Mouse (Mus musculus) liver (tissue): Measurements from ENCODE around the gene Usp45.
A peak's percentile ranks its signal among the peaks of the same experiment; 100 is the strongest.

Experiments
- DNase-seq: peaks from one replicate; pipeline ENCODE4 v3.0.0-alpha.2; 2020; ENCODE audit warnings: mixed read lengths

Gene Usp45

DNA sequence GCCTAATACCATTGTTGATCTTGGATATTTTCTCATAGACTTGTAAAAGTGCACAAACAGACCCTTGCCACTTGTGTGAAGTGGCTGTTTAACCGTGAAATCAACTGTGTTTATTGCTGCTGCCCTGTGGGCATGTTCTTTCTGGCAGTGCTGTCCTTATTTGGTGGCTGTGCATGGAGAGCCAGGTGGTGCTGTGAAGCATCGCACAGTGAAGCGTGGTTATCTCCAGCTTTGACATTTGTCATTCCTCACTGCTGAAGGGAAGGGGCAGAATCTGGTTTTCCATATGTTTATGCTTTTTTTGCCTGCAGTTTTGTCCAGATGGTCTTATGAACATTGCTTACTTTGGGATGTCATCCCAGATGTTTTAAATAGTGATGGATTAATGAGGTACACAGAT, 26.7 kb downstream of the Usp45 start:
- DNase-seq, result no peak

GRCm38 (mm10) chr4:21801013-21801412, 34.1 kb downstream of the Usp45 start:
- no peak for DNase-seq

DNA sequence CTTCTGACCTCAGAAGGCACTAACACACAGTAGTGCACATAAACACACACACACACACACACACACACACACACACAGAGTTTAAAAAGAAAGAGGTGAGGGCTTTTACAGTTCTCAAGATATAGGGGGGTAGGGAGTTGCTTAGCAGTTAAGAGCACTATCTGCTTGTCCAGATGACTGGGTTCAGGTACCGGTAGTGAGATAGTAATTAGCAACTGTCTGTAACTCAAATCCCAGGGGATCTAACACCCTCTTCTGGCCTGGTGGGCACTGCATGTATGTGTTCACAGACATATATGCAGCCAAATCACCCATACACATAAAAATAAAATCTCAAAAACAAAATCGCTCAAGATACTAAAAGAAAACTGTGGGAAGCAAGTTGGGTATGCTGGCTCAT, 34.7 kb downstream of the Usp45 start:
- no peak for DNase-seq

DNA sequence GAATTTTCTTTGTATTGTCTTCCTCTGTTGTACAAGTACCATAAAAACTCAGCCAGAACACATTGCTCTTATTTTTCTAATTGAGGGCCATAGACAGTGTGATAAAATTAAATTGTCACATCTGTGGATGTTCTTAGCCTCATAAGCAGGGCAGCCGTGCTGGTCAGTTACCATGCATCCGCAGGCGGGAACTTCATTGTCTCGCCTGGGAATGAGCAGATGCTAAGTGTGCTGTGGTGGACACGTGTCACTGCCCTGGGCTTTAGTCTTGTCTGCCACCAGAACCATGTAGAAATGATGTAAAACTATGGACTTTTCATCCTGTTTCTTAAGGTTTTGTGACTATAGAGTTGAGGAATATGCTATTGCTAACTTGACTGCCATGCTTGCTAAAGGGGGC, 40.2 kb downstream of the Usp45 start:
- DNase-seq, result no peak

- no peak for DNase-seq
Measured at GRCm38 (mm10) chr4:21810608-21811007, 43.7 kb downstream of the Usp45 start.

DNA sequence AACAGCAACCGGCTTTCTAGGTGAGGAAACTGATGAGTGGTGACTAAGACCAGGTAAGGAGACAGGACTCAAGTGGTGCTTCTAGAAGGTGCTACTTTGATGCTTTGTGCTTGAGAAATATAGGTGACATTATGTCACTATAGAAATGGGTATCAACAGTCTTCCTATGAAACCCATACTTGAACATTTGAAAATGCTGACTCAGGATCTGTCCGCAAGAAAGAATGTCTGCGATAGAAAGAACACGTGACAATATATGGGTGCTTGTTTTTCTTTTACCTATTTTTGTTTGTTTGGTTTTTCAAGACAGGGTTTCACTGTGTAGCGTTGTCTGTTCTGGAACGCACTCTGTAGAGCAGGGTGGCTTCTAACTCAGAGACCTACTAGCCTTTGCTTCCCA, 45.7 kb downstream of the Usp45 start:
- no peak for DNase-seq

GRCm38 (mm10) chr4:21814029-21814428, 47.1 kb downstream of the Usp45 start:
- DNase-seq, result peak; percentile 38

DNA sequence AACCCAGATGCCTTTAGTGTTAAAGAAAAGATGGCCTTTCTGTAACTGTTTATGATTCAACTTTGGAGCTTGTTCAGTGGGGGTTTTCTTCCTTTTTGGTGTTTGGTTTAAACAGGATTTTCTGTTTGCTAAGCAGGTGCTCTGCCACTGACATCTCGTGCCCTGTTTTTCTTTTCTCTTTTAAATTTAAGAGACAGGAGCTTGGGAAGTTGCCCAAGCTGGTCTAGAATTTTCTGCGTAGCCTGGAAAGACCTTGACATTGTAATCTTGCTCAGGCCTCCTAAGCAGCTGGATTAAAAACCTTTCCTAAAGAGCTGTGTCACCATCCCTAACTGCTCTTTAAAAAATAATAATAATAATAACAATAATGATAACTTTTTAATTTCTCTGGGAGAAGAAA, 59.7 kb downstream of the Usp45 start:
- DNase-seq, result no peak

DNA sequence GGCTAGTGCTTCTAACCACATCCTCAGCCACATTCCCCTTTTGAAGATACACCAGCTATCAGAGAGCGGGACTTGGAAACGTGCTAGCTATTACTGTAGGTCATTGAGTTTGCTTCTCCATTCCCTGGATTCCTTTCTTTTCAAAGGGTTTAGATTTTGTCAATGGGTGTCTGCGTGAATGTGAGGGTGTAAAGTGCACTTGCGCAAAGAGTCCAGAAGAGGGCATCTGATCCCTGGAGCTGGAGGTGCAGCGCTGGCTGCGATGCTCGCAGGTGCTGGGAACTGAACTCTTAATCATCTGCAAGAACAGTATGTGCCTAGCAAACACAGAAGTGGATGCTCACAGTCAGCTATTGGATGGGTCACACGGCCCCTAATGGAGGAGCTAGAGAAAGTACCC, 65.9 kb downstream of the Usp45 start:
- no peak for DNase-seq

GRCm38 (mm10) chr4:21847481-21848286, 80.7 kb downstream of the Usp45 start, which contains the start of gene Pnisr:
Pnisr (plus strand) TSS chr4:21847583.
- DNase-seq, result peak; percentile 94

DNA sequence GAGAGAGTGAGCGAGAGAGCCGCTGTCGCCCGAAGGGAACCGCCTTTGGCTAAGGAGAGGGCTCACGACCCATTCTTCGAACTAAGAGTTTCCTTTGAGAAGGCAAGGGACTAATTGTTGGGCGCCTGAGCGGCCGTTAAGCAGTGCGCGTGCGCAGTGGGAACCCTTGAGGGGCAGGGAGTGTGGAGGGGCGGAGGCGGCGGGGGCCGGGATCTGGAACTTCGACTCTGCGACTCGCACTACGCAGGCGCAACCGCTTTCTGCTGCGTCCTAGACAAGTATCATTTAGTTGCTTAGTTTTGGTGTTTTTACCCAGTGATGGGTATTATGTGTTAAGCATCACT, 81.3 kb downstream of the Usp45 start:
- peak; percentile 94 for DNase-seq

GRCm38 (mm10) chr4:21857481-21857880, 90.5 kb downstream of the Usp45 start:
- no peak for DNase-seq

GRCm38 (mm10) chr4:21865226-21865625, 98.3 kb downstream of the Usp45 start:
- no peak for DNase-seq

DNA sequence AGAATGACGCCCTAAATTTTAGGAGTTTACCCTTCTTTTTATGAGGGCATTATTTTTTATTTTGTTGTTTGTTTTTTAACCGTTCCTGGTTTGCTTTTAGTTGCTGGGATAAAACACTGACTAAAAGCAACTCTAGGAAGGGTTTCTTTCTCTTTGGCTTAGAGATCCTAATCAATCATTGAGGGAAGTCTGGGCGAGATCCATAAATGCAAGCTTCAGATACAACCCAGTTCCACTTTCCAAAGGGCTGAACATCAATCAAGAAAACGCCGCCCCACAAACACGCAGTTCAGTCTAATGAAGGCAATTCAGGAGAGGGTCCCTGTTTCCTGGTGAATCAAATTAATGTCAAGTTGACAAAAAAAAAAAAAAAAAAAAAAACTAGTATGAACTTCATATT, 111.8 kb downstream of the Usp45 start:
- no peak for DNase-seq

- DNase-seq, result peak; percentile 82
Measured at GRCm38 (mm10) chr4:21879565-21880220, 112.7 kb downstream of the Usp45 start, which contains the start of gene Coq3. Coq3 (plus strand) TSS chr4:21879673.

DNA sequence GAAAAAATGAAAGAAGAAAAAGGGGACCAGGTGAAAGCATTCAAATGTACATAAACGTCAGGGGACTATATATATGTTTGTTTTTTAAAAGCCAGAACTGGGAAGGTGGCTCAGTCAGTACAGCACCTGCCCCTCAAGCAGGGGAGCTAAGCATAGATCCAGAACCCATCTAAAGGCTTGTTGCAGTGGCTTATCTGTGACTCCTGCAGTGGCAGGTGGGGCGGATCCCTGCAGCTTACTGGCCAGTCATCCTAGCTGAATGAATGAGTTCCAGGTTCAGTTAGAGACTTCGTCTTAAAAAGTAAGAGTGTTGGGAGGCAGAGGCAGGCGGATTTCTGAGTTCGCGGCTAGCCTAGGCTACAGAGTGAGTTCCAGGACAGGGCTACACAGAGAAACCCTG, 115.8 kb downstream of the Usp45 start:
- DNase-seq, result peak; percentile 62

DNA sequence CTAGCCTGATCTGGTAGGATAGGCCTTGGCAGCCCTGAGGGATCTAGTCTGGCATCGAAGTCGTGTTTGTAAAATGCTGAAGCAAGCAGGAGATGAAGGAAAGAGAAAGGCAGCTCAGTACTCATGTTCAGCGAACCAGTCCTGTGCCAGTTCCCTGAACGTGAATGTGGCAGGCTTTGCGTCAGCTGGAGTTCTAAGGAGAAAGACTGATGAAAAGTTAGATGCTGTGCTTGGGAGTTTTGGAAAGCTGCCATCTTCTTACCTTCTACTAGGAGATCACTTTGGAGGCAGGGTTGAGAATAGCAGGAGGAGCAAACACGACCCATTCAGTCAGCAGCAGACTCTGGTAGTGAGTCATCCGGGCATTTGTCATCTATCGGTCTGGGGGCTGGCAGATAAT, 118.9 kb downstream of the Usp45 start:
- DNase-seq, result no peak
